13 mouse cellular contexts compared by ENCODE assay signal in genomic region chr1:31152799-31153426, GRCm38 (mm10). TPM values are rescaled to one million over a fixed set of nuclear protein-coding genes. Genes with fewer than 3 reads are reported as not detected.
A peak's percentile ranks its signal among the peaks of the same experiment; 100 is the strongest.
DNase-seq lines count a peak whose midpoint lies in the region; ATAC-seq and TF ChIP-seq lines count a peak whose summit lies in the region.
"Had no signal": no experiment of that assay in that cellular context is flagged by ENCODE, and none has a peak within 500 bp of the region (broad histone marks: within the 10 kb centered on the region; RNA-seq: fewer than 3 reads in every experiment).

No protein-coding gene starts in this region.

- no peak overlapping the region for H3K4me2 ChIP-seq in liver, embryonic 14.5 days (ENCODE audit: low read depth)

- no peaks in the 10 kb centered on the region for H3K9me3 ChIP-seq in liver, embryonic 14.5 days (ENCODE audit: control insufficient read depth, low read length)
- no peaks in the 10 kb centered on the region for H3K9me3 ChIP-seq in embryonic facial prominence, embryonic 10.5 days
- H3K9me3 ChIP-seq: G1E had no signal

- WGBS in liver, embryonic 14.5 days (ENCODE audit: insufficient replicate concordance) = 32% methylated on average over 2 of the region's 2 CpGs
- WGBS in embryonic facial prominence, embryonic 10.5 days = 67% methylated on average over 2 of the region's 2 CpGs

- TF ChIP-seq EP300 in liver, embryonic 14.5 days (IDR thresholded peaks at IDR 0.05; ENCODE audit: low read depth) = no peak

- TF ChIP-seq CTCF in gastrocnemius, adult 2 months (IDR thresholded peaks at IDR 0.05) = peak; percentile 42
- peak; percentile 22; the same call in 1 of the 2 replicates for TF ChIP-seq CTCF in testis, adult 2 months (IDR thresholded peaks at IDR 0.05; ENCODE audit: control insufficient read depth, insufficient read depth, insufficient replicate concordance, low read depth, low read length)
- peak; percentile 39 for TF ChIP-seq CTCF in liver, embryonic 14.5 days (IDR thresholded peaks at IDR 0.05; ENCODE audit: low read depth)

- H3K36me3 ChIP-seq in testis, adult 2 months (ENCODE audit: control insufficient read depth, insufficient read depth, low read length) = no peaks in the 10 kb centered on the region
- no peaks in the 10 kb centered on the region for H3K36me3 ChIP-seq in liver, embryonic 14.5 days (replicated peaks; ENCODE audit: control insufficient read depth, insufficient read depth, low read depth)
- no peaks in the 10 kb centered on the region for H3K36me3 ChIP-seq in embryonic facial prominence, embryonic 10.5 days (replicated peaks)
- H3K36me3 ChIP-seq: G1E had no signal

- no peak for TF ChIP-seq POLR2A in testis, adult 2 months (IDR thresholded peaks at IDR 0.05; ENCODE audit: control insufficient read depth, low read depth, low read length)

- no peak overlapping the region for H3K4me3 ChIP-seq in gastrocnemius, adult 2 months
- no peak overlapping the region for H3K4me3 ChIP-seq in testis, adult 2 months (ENCODE audit: control insufficient read depth, low read depth, low read length)
- no peak overlapping the region for H3K4me3 ChIP-seq in liver, embryonic 14.5 days (ENCODE audit: insufficient read depth in 1 of 2, low read depth in 2 of 2, low read length in 2 of 2)
- H3K4me3 ChIP-seq in embryonic facial prominence, embryonic 10.5 days = no peak overlapping the region

- no peak for DNase-seq in gastrocnemius, adult 2 months
- DNase-seq in gastrocnemius, adult 18-20 months (ENCODE audit: low spot score) = no peak
- no peak for DNase-seq in testis, postnatal 10 days (ENCODE audit: low spot score)
- DNase-seq in liver, embryonic 14.5 days (ENCODE audit: low read depth in 3 of 3, low spot score in 3 of 3) = no peak
- no peak for DNase-seq in embryonic facial prominence, embryonic 10.5 days (ENCODE audit: low spot score)
- DNase-seq in gastrocnemius, postnatal 25 days = no peak
- no peak for DNase-seq in spleen, adult 12 weeks (ENCODE audit: low spot score)
- DNase-seq: cerebellum, adult 2 months had no signal

- H3K9ac ChIP-seq in liver, embryonic 14.5 days (replicated peaks) = no peak overlapping the region

- H3K27me3 ChIP-seq in testis, adult 2 months (ENCODE audit: control insufficient read depth, insufficient read depth, low read length) = no peaks in the 10 kb centered on the region
- H3K27me3 ChIP-seq in liver, embryonic 14.5 days (ENCODE audit: control insufficient read depth, insufficient read depth, low read length) = no peaks in the 10 kb centered on the region
- H3K27me3 ChIP-seq in embryonic facial prominence, embryonic 10.5 days (replicated peaks; ENCODE audit: low read depth, poor library complexity, severe bottlenecking) = no peaks in the 10 kb centered on the region

- intact Hi-C loops in gastrocnemius, adult 2 months (cut with DNase I) = no loop called here

- 0 out of 2 replicates have a peak, but pooled peaks cover 2% of the 10 kb centered on the region for H3K4me1 ChIP-seq in testis, adult 2 months (ENCODE audit: control insufficient read depth, insufficient read depth, low read length)
- H3K4me1 ChIP-seq in liver, embryonic 14.5 days (replicated peaks; ENCODE audit: control insufficient read depth in 2 of 2, insufficient read depth in 2 of 2, low read length in 1 of 2) = peaks cover 0 to 3% of the 10 kb centered on the region in 2 experiments; a peak in 1 of 4 replicates
- H3K4me1 ChIP-seq in embryonic facial prominence, embryonic 10.5 days = peaks cover 21% of the 10 kb centered on the region

- ATAC-seq in liver, embryonic 14.5 days (ENCODE audit: insufficient read depth) = no peak

- no peak overlapping the region for H3K27ac ChIP-seq in gastrocnemius, adult 2 months
- no peak overlapping the region for H3K27ac ChIP-seq in testis, adult 2 months (ENCODE audit: control insufficient read depth, insufficient read depth, low read depth, low read length)
- no peak overlapping the region for H3K27ac ChIP-seq in liver, embryonic 14.5 days
- no peak overlapping the region for H3K27ac ChIP-seq in embryonic facial prominence, embryonic 10.5 days (replicated peaks)

RNA-seq across cellular contexts. Expression of gene Lgsn, which starts 23.3 kb away (rescaled TPM):
- not detected for total RNA-seq in gastrocnemius, adult 2 months (2021)
- not detected for total RNA-seq in gastrocnemius, adult 18-20 months (2021)
- 0.11 and 0.16 TPM in 2 replicates for polyA plus RNA-seq in testis, adult 2 months (2012; rRNA removed)
- not detected in 2 replicates for polyA plus RNA-seq in liver, embryonic 14.5 days (2012; rRNA removed)
- not detected in 2 replicates for polyA plus RNA-seq in liver, embryonic 14.5 days (2014; fragmentation: Nextera tagmentation; extraction: Ambion mirVana)
- not detected in 2 replicates for polyA plus RNA-seq in embryonic facial prominence, embryonic 10.5 days (2016; fragmentation: Nextera tagmentation; extraction: Ambion mirVana)
- total RNA-seq in gastrocnemius, postnatal 25 days (2021) = not detected
- total RNA-seq: G1E; hematopoietic stem cell, adult 5-6 weeks; left cerebral cortex, postnatal 36 days had no signal
- polyA plus RNA-seq: G1E; spleen, adult 2 months had no signal
